Mouse (Mus musculus) hindbrain, embryonic 16.5 days (tissue): ENCODE data around the gene Emg1. TPM values are rescaled to one million over a fixed set of nuclear protein-coding genes. Genes with fewer than 3 reads are reported as not detected.

Source experiments
- ATAC-seq: fragments of 200-750 bp; cut with Nextera tagmentation; 2 replicates; pipeline ENCODE4 v1.8.0; 2017; ENCODE audit warnings: moderate TSS enrichment, moderate library complexity
- H3K27ac ChIP-seq: fragments of 300-500 bp; sonication (generic); 2 replicates; pipeline ENCODE4 v1.5.1; 2014; ENCODE audit warnings: low read depth, mild to moderate bottlenecking, control low read depth, low read length, moderate library complexity
- H3K27me3 ChIP-seq: fragments of 300-500 bp; sonication (generic); replicated peaks from 2 replicates; pipeline ENCODE4 v1.6.1; 2014; ENCODE audit warnings: low read length; ENCODE audit not compliant: control insufficient read depth, insufficient read depth
- H3K36me3 ChIP-seq: fragments of 300-500 bp; sonication (generic); 2 replicates; pipeline ENCODE4 v1.6.1; 2014; ENCODE audit warnings: mild to moderate bottlenecking, low read length, moderate library complexity, mixed read lengths; ENCODE audit not compliant: control insufficient read depth, insufficient read depth
- H3K4me1 ChIP-seq: fragments of 300-500 bp; sonication (generic); 2 replicates; pipeline ENCODE4 v1.6.1; 2014; ENCODE audit warnings: low read depth, low read length; ENCODE audit not compliant: control insufficient read depth, insufficient read depth
- H3K4me2 ChIP-seq: fragments of 300-500 bp; sonication (generic); 2 replicates; pipeline ENCODE4 v1.6.1; 2014; ENCODE audit warnings: mild to moderate bottlenecking, low read length, control low read depth, moderate library complexity
- H3K4me3 ChIP-seq: fragments of 300-500 bp; sonication (generic); 2 replicates; pipeline ENCODE4 v1.5.1; 2014; ENCODE audit warnings: mild to moderate bottlenecking, low read length, control low read depth, moderate library complexity
- H3K9ac ChIP-seq: fragments of 300-500 bp; sonication (generic); 2 replicates; pipeline ENCODE4 v1.6.1; 2014; ENCODE audit warnings: low read depth, mild to moderate bottlenecking, control low read depth, low read length, moderate library complexity
- H3K9me3 ChIP-seq: fragments of 300-500 bp; sonication (generic); 2 replicates; pipeline ENCODE4 v1.6.1; 2014; ENCODE audit warnings: mild to moderate bottlenecking, low read length, moderate library complexity; ENCODE audit not compliant: control insufficient read depth
- WGBS: fragments of 180-500 bp; shearing (Covaris S2); extraction: QIAGEN DNeasy Blood & Tissue Kit; methylation state at CpG from one replicate; pipeline ENCODE4 v1.1.7; 2014; 5-methylcytosine and 5-hydroxymethylcytosine counted together
- polyA plus RNA-seq: library from polyadenylated mRNA; unstranded; fragments of >200 nt; fragmentation: Nextera tagmentation; extraction: Ambion mirVana; gene quantifications from 2 replicates; pipeline ENCODE4 v1.2.1, GENCODE M21; 2015

The Emg1 gene
- polyA plus RNA-seq, 1 experiment from 2014 or later = 108 TPM

DNA sequence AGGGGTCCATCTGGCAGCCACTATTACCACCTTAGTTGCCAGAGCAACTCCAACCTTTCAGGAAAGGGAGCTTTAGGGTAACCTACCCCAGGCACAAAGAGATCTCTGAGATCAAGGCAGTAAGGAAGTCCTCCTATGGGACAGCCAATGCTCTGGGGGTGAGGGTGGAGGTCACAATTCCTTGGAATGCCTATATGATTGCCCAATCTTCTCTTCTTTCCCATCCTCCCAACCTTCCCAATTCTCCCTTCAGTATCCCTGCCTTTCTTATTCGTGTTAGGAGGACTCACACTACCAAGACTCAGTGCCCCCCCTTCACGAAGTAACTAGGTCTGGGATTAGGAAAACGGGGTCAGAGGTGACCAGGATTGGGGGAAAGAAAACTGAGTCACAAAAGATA lies 43.3 kb upstream of the Emg1 start:
- Histone ChIP-seq H3K4me3 (peak overlapping the region; percentile 80), H3K4me1 (peaks cover 34% of the 10 kb centered on the region), H3K9me3 (no peaks in the 10 kb centered on the region), H3K9ac (peak overlapping the region; percentile 97), H3K36me3 (no peaks in the 10 kb centered on the region), H3K27me3 (no peaks in the 10 kb centered on the region), H3K27ac (peak overlapping the region; percentile 99), H3K4me2 (peak overlapping the region; percentile 80)
- no peak for ATAC-seq
- WGBS = 0% methylated on average over 3 of the region's 3 CpGs

DNA sequence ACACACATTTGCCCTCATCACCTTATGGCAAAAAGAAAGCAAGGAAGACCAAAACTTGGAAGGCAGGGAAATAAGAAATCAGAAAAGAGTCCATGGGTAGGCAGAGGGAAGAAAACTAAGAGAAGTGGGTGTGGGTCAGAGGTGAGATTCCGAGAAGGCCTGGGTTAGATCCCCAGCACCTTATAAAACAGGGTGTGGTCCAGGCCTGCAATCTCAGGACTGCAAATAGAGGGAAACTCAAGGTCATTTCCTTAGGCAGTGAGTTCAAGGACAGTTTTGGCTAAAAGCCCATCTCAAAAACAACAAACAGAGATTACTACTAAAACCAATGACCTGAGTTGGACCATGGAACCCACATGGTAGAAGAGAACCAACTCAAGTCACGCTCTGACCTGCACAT lies 41.9 kb upstream of the Emg1 start:
- ATAC-seq = no peak
- no peak overlapping the region for H3K9ac ChIP-seq
- no peaks in the 10 kb centered on the region for H3K9me3 ChIP-seq
- no peaks in the 10 kb centered on the region for H3K27me3 ChIP-seq
- no peak overlapping the region for H3K27ac ChIP-seq
- 94% methylated on average over 2 of the region's 2 CpGs for WGBS
- H3K4me3 ChIP-seq = no peak overlapping the region
- H3K4me1 ChIP-seq = peaks cover 31% of the 10 kb centered on the region
- H3K36me3 ChIP-seq = peaks cover 7% of the 10 kb centered on the region; the same call in 1 of the 2 replicates
- H3K4me2 ChIP-seq = peak overlapping the region; percentile 80; the same call in 1 of the 2 replicates

DNA sequence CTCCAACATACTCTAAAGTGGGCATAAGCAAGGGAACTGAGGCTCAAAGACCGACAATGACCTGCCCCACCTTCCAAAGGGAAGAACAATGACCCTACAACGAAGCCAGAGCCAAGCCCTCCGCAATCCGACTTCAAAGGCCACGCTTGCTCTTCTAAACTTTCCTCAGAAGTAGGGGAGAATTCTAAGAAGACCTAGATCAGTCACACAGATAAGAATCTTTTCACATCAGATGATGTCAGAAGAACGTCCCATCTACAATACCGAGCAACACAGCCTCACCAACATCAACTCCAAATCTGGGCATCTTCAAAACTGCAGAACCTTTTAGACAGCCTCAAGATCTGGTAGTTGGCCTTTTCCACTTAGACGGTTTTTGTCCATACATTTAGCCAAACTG lies 38.4 kb upstream of the Emg1 start:
- Histone ChIP-seq H3K36me3 (peaks cover 28% of the 10 kb centered on the region), H3K4me1 (peaks cover 30% of the 10 kb centered on the region), H3K4me3 (no peak overlapping the region), H3K9me3 (no peaks in the 10 kb centered on the region), H3K4me2 (no peak overlapping the region), H3K9ac (no peak overlapping the region), H3K27me3 (no peaks in the 10 kb centered on the region), H3K27ac (no peak overlapping the region)
- no peak for ATAC-seq
- WGBS = 87% methylated on average over 8 of the region's 8 CpGs

DNA sequence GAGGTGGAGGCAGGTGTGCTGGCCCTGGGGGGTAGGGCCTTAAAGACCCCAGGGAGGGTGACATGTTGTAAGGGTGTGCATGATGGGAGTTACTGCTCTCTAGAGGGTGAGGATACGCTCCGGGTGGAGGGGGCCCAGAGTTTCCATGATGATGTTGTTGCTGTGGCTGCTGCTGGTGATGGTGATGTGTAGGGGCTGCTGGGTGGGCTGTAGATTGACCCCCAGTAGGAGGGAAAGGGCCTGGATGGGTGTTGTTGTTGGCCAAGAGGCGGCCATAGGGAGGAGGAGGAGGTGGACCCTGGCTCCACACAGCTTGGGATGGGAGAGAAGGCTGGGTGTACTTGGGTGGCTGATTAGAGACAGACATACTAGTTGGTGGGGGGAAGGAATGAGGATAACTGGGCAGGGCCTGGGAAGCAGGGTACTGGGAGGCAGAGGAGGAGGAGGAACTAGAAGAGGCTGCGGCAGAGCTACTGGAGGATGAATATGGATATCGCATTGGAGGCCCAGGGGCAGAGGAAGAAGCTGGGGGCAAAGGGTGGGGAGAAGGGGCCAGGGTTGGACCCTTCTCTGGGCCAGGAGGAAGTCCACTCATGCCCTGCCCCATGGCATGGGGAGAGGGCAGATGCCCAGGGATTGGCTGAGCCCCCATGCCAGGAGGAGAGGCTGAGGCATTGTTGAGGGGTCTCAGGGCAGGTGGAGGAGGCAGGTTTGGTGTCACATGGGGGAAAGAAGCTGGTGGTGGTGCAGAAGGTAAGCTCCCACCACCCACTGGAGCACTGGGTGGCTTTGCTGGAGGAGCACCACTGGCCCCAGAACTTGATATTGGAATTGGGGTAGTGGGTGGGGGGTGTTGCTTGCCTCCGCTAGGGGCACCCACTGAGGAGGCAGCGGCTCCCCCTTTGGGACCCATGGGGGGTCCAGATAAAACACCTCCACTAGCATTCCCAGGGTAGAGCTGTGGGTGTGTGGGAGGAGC lies 35.0 kb upstream of the Emg1 start:
- no peak for ATAC-seq
- no peaks in the 10 kb centered on the region for H3K27me3 ChIP-seq
- peak overlapping the region; percentile 89 for H3K9ac ChIP-seq
- peak overlapping the region; percentile 87 for H3K27ac ChIP-seq
- H3K4me3 ChIP-seq = peak overlapping the region; percentile 54
- no peaks in the 10 kb centered on the region for H3K9me3 ChIP-seq
- H3K4me2 ChIP-seq = peak overlapping the region; percentile 91
- WGBS = 86% methylated on average over 7 of the region's 7 CpGs
- H3K36me3 ChIP-seq = peaks cover 45% of the 10 kb centered on the region
- peaks cover 16% of the 10 kb centered on the region for H3K4me1 ChIP-seq

DNA sequence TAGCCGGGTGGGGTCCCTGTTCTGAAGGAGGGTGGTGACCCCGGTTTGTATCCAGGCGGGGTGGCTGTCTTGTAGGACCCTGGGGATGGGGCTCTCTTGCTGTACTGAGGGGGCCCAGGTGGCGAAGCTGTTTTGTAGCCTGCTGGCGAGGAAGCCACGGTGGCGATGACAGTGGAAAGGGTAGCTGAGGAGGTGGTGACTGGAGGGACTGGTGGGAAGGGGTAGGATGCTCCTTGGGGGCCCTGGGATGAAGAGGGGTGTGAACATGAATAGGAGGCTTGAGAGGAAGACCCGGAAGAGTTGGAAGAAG lies 34.3 kb upstream of the Emg1 start:
- peak overlapping the region; percentile 91 for H3K4me2 ChIP-seq
- H3K27me3 ChIP-seq = no peaks in the 10 kb centered on the region
- H3K36me3 ChIP-seq = peaks cover 45% of the 10 kb centered on the region
- WGBS = 11% methylated on average over 8 of the region's 8 CpGs
- H3K9me3 ChIP-seq = no peaks in the 10 kb centered on the region
- H3K4me1 ChIP-seq = peaks cover 22% of the 10 kb centered on the region
- ATAC-seq = peak; percentile 7
- peak overlapping the region; percentile 54 for H3K4me3 ChIP-seq
- peak overlapping the region; percentile 87 for H3K27ac ChIP-seq
- H3K9ac ChIP-seq = peak overlapping the region; percentile 89

DNA sequence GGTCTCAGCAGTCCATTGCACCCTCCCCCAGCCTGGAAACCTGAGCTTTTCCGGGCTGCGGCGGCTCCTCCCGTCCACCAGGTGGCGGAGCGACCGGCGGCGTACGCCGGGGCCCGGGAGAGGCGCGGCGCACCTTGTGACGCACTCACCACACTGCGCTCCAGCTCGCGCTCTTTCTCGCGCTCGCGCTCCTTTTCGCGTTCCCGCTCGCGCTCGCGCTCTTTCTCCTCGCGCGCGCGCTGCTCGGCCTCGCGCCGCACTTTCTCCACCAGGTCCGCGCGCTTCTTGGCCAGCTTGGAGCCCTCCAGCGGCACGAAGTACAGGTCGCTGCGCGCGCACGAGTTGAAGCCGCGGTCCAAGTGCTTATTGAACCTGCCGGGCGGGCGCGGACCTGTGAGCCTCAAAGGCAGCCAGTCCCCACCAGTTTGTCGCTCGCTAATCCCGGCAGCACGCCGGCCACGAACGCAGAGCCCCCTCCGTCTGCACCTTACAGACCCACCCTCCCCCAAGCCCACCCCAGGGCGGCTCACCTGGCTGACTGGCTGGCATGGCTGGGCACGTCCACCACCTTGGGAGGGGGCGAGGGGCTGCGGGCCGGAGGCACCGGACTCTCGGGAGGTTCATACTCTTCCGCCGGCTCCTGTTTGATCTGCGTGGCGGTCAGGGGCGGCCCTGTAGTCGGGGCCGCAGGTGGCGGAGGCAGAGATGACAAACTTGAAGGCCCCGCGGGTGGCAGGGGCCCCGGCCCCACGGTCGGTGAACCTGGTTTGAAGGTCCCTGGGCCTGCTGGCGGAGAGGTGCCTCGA lies 33.7 kb upstream of the Emg1 start:
- peaks cover 22% of the 10 kb centered on the region for H3K4me1 ChIP-seq
- H3K4me2 ChIP-seq = peak overlapping the region; percentile 91
- H3K36me3 ChIP-seq = peaks cover 45% of the 10 kb centered on the region
- ATAC-seq = peak; percentile 85
- H3K27me3 ChIP-seq = no peaks in the 10 kb centered on the region
- H3K9ac ChIP-seq = peak overlapping the region; percentile 89
- peak overlapping the region; percentile 54 for H3K4me3 ChIP-seq
- WGBS = under 1% methylated on average over 82 of the region's 85 CpGs
- H3K27ac ChIP-seq = peak overlapping the region; percentile 87
- H3K9me3 ChIP-seq = no peaks in the 10 kb centered on the region

DNA sequence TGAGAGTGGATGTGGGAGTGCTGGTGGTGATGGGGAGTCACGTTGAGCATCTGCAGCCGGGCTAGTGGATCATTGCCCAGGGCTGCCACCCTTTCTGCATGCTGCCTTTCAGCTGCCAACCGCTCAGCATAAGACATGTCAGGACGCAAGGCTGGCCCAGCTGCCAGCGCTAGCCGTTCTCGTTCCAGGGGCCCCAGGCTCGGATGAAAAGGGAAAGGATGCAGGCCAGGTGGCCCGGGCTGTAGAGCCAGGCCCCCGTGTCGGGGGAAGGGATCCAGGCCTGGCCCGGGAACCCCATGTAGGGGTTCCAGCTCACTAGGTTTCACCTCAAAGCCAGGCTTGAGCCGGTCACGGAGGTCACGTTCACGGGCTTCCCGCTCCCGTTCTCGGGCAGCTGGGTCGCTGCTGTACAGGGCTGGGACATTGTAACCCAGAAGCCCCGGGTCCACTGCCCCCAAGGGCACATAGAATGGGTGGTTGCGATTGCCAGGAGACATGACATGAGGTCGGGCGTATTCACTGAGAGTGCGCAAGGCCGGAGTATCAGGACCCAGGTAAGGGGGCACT lies 32.9 kb upstream of the Emg1 start:
- H3K4me1 ChIP-seq = peaks cover 25% of the 10 kb centered on the region
- H3K27me3 ChIP-seq = no peaks in the 10 kb centered on the region
- peak overlapping the region; percentile 89 for H3K9ac ChIP-seq
- peak overlapping the region; percentile 91 for H3K4me2 ChIP-seq
- no peak; the same call in none of the 2 replicates for ATAC-seq
- no peaks in the 10 kb centered on the region for H3K9me3 ChIP-seq
- peak overlapping the region; percentile 76 for H3K27ac ChIP-seq
- WGBS = 66% methylated on average over 26 of the region's 26 CpGs
- peak overlapping the region; percentile 54 for H3K4me3 ChIP-seq
- H3K36me3 ChIP-seq = peaks cover 45% of the 10 kb centered on the region

DNA sequence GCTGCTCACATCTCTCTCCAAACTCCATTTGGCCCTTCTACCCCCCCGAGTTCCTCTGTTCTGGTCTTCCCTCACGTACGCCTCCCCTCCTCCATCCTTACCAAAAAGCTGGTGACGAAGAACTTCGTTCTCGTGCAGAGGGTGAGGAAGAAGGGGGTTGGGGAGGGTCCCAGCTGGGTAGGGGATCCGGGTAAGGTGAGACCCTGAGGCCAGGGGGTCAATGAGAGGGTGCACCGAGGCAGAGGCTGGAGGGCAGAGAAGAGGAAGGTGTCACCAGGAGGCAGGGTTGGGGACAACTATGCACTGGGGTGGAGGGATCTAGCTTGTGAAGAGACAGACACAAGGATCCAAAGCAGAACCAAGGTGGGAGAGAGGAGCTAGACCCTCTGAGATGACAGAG lies 31.7 kb upstream of the Emg1 start:
- 90% methylated on average over 8 of the region's 8 CpGs for WGBS
- H3K27ac ChIP-seq = no peak overlapping the region
- H3K4me3 ChIP-seq = no peak overlapping the region
- no peaks in the 10 kb centered on the region for H3K27me3 ChIP-seq
- H3K36me3 ChIP-seq = peaks cover 36% of the 10 kb centered on the region
- H3K9me3 ChIP-seq = no peaks in the 10 kb centered on the region
- no peak overlapping the region for H3K4me2 ChIP-seq
- H3K4me1 ChIP-seq = peaks cover 37% of the 10 kb centered on the region
- ATAC-seq = no peak
- H3K9ac ChIP-seq = no peak overlapping the region
